Mouse (Mus musculus) spleen, postnatal 10 days (tissue): ENCODE data around the gene Tent5c.

Source experiments
- DNase-seq, 2 experiments: peaks; one replicate each; pipeline ENCODE4 v3.0.0; 2021 to 2022; ENCODE audit warnings: low spot score in 2 of 2

The Tent5c gene

GRCm38 (mm10) chr3:100489133-100490009, at the start of gene Tent5c:
Gene Tent5c (minus strand): TSS chr3:100489324.
- DNase-seq, result peak; percentile 93 to 98

- no peak for DNase-seq
Measured at GRCm38 (mm10) chr3:100536686-100537085, 47.6 kb upstream of the Tent5c start.

- no peak for DNase-seq
Measured at GRCm38 (mm10) chr3:100535902-100536301, 46.8 kb upstream of the Tent5c start.

- no peak for DNase-seq
Measured at GRCm38 (mm10) chr3:100535298-100535697, 46.2 kb upstream of the Tent5c start.

- no peak for DNase-seq
Measured at GRCm38 (mm10) chr3:100534394-100534793, 45.3 kb upstream of the Tent5c start.

- no peak for DNase-seq
Measured at GRCm38 (mm10) chr3:100533429-100533828, 44.3 kb upstream of the Tent5c start.

GRCm38 (mm10) chr3:100530919-100531318, 41.8 kb upstream of the Tent5c start:
- no peak for DNase-seq

GRCm38 (mm10) chr3:100530244-100530788, 41.2 kb upstream of the Tent5c start:
- DNase-seq, result no peak

- DNase-seq, result no peak
Measured at GRCm38 (mm10) chr3:100522671-100523070, 33.5 kb upstream of the Tent5c start.

GRCm38 (mm10) chr3:100521626-100522025, 32.5 kb upstream of the Tent5c start:
- DNase-seq, result no peak

GRCm38 (mm10) chr3:100515754-100516141, 26.6 kb upstream of the Tent5c start:
- DNase-seq, result no peak

- DNase-seq, result no peak
Measured at GRCm38 (mm10) chr3:100515093-100515753, 26.1 kb upstream of the Tent5c start.

GRCm38 (mm10) chr3:100507174-100507573, 18.1 kb upstream of the Tent5c start:
- DNase-seq, result no peak

GRCm38 (mm10) chr3:100506715-100507114, 17.6 kb upstream of the Tent5c start:
- no peak for DNase-seq

GRCm38 (mm10) chr3:100503882-100504281, 14.8 kb upstream of the Tent5c start:
- no peak for DNase-seq

- no peak for DNase-seq
Measured at GRCm38 (mm10) chr3:100502516-100502915, 13.4 kb upstream of the Tent5c start.

GRCm38 (mm10) chr3:100501899-100502298, 12.8 kb upstream of the Tent5c start:
- DNase-seq, result no peak

- DNase-seq, result no peak
Measured at GRCm38 (mm10) chr3:100496081-100496480, 7.0 kb upstream of the Tent5c start.

- DNase-seq, result no peak
Measured at GRCm38 (mm10) chr3:100495456-100495855, 6.3 kb upstream of the Tent5c start.

- no peak for DNase-seq
Measured at GRCm38 (mm10) chr3:100494912-100495311, 5.8 kb upstream of the Tent5c start.

GRCm38 (mm10) chr3:100490010-100490300, 831 bp upstream of the Tent5c start:
- DNase-seq, result no peak

GRCm38 (mm10) chr3:100488251-100489132, 632 bp downstream of the Tent5c start:
- peak; percentile 73 to 81 for DNase-seq
